Mouse (Mus musculus): ENCODE measurements around the gene Arx.

DNA sequence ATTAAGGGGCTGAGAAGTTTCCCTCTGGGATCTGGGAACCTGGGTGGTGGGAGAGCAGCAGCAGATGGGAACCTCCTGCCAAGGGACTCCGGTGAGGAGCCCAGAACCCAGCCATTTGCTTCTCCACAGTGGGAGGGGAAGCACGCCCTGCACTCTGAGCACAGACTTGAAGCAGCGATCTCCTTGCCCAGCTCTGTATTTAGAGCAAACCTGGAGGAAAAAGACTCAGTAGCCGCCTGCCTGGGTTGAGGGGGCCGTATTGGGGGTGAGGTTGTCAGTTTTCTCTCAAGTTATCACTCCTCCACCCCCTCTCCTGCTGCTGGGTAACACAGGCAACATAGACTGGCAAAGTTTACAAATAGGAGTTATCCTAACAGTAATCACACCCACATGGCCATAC lies 4.5 kb upstream of the Arx start:
- TF ChIP-seq CTCF (IDR thresholded peaks at IDR 0.05; ENCODE audit: insufficient read depth, low read length) (no peak), POLR2A (IDR thresholded peaks at IDR 0.05; ENCODE audit: borderline replicate concordance, extremely low read depth, low read depth, low read length) (no peak)

Data from lung, adult 2 months (tissue).